Mouse (Mus musculus) retina, postnatal 7 days (tissue): Measurements from ENCODE around the gene Ccdc142.
A peak's percentile ranks its signal among the peaks of the same experiment; 100 is the strongest.

Experiments
- DNase-seq: peaks from one replicate; pipeline ENCODE4 v3.0.0-alpha.2; 2012; ENCODE audit warnings: low read depth, low spot score

The Ccdc142 gene

GRCm38 (mm10) chr6:83140044-83140443 is 38.6 kb downstream of the Ccdc142 start:
- no peak for DNase-seq

- no peak for DNase-seq
Observed at GRCm38 (mm10) chr6:83141636-83142035, 40.2 kb downstream of the Ccdc142 start.

DNA sequence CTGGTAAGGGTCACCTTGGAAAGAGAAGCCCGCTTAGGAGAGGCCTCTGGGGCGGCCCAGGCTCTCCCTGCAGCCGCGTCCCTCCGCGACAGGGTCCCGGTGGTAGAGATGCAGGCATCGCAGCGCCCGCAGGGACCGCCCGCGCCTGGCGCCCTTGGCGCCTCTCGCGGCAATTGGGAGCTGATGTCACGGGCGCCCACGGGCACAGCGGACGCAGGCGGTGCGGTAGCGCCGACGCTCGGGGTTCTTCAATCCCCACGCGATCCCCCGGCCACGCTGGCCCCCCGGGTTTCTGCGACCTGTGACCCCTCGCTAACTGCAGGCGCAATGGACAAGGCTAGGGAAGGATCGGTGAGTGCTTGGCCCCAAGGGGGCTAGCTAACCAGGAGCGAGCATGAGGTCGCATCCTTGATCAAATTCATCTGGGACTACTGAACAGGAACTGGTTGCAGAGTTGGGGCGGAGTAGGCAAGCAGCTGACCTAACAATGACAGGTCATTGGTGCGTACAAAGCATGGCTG is 40.9 kb downstream of the Ccdc142 start:
- DNase-seq, result no peak

DNA sequence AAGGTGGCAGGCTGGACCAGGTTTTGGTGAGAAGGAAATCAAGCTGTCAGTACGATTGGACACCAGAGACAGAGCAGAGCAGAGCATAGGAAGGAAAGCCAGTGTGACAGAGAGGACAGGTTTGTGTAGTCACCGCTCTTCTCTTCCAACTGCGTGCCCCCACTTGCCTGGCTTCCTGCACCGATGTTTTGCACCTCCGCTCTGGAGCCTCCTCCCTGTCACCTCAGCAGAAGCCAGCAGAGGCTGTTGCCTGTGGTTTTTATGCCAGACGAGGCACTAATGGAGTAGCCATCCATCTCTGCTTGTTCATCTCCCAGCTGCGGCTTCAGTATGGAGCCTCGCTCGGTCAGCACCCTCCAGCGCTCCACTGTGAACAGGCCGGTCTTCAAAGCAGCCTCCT is 41.5 kb downstream of the Ccdc142 start:
- no peak for DNase-seq

DNA sequence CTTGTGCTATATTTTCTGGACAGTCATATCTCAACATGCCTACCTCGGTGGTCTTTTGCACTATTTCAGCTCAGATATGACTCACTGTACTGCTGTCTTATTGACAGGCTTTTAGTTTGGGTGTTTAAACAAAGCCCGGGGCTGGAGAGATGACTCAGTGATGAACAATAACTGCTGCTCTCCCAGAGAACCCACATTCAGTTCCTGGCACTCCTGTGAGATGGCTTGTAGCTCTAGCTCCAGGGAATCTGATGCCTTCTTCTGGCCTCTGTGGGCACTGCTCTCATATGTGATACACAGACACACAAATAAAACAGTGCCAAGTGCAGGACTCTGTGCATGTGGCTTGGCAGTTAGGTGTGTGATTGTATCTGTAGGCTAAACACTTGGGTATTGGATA is 43.8 kb downstream of the Ccdc142 start:
- no peak for DNase-seq

DNA sequence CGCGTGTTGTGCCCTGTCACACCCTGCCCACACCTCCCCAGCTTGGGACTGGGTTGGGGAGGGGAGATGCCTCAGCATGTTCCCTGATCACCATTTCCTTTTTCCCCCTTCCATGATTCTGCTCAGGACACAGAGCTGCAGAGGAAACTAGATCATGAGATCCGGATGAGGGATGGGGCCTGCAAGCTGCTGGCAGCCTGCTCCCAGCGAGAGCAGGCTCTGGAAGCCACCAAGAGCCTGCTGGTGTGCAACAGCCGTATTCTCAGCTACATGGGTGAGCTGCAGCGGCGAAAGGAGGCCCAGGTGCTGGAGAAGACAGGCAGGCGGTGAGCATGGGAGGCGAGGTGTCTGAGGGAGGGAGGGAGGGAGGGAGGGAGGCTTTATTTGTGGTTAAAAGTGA is 44.4 kb downstream of the Ccdc142 start:
- DNase-seq, result no peak

DNA sequence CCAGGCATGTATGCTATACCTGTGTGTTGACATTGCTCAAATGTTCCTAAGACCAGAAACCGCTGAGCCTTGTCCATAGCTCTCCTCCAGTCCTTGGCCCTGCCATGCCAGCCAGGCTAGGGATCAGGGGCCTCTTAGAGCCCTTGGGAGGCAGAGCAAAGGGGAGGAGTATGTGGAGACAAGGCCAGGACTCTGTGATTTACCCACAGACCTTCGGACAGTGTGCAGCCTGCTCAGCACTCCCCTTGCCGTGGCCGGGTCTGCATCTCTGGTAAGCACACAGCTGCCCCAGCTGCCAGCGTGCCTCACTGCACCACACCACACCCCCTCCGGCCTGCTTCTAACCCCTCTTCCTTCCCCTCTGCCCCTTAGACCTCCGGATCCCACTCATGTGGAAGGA is 45.9 kb downstream of the Ccdc142 start:
- DNase-seq, result no peak

DNA sequence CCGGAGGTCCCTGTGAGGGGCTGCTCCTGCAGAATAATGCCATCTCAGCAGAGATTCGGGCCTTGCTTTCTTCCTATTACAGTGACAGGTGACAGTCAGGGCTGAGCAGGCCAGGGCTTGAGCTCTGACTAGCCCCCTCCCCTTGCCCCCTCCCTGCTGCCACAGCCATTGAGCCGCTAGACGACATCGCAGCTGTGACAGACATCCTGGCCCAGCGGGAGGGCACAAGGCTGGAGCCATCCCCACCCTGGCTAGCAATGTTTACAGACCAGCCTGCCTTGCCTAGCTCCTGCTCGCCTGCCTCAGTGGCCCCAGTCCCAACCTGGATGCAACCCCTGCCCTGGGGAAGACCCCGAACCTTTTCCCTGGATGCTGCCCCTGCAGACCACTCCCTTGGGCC is 50.3 kb downstream of the Ccdc142 start:
- no peak for DNase-seq

GRCm38 (mm10) chr6:83153038-83153437 is 51.6 kb downstream of the Ccdc142 start:
- DNase-seq, result no peak

- DNase-seq, result no peak
Observed at GRCm38 (mm10) chr6:83153485-83153884, 52.1 kb downstream of the Ccdc142 start.

- DNase-seq, result no peak
Observed at GRCm38 (mm10) chr6:83155552-83156238, 54.3 kb downstream of the Ccdc142 start.

- peak; percentile 51 for DNase-seq
Observed at GRCm38 (mm10) chr6:83156259-83156684, 54.9 kb downstream of the Ccdc142 start, which contains the start of the genes Wdr54 and 1700003E16Rik. Gene Wdr54, minus strand, starts transcription at chr6:83156397. Gene 1700003E16Rik, plus strand, starts transcription at chr6:83156404.
